Mouse (Mus musculus): ENCODE measurements at regions not wholly inside any gene's neighbourhood (a gene's known extent, or its start where the extent isn't known, plus 50 kb on each side); places are given as distances from the start of the nearest gene placed in this dataset.

DNA sequence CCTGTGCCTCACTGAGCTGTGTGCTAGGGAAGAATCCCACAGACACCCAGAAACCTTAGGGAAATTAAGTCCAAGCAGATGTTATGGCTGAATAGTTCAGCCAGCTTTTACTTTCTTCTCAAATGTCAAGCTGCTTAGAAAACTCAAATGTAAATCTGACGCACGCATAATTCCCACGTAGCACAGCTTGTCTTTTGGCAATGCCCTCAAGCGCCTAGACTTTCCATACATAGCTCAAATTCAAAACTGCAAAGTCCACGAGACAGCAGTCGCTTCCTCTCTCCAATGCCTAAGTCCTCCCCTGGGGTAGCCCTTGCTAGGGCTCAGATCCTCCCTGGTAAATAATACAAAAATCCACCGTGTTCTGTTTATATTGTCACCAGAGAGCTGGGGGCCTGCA lies 115.8 kb upstream of the Dhrs4 start:
- TF ChIP-seq POLR2A (IDR thresholded peaks at IDR 0.05; ENCODE audit: extremely low read depth, insufficient read depth, low read length) = no peak
- TF ChIP-seq CTCF (IDR thresholded peaks at IDR 0.05; ENCODE audit: extremely low read depth, insufficient read depth, low read length) = no peak

All from cortical plate, adult 2 months (tissue).